Mouse (Mus musculus): ENCODE measurements around the gene Dhfr. TPM values are rescaled to one million over a fixed set of nuclear protein-coding genes. Genes with fewer than 3 reads are reported as not detected.

Dhfr gene
- polyA plus RNA-seq, 1 experiment = 3.0 TPM

GRCm38 (mm10) chr13:92426294-92427051 lies 71.9 kb downstream of the Dhfr start:
- DNase-seq = no peak
- H3K27me3 ChIP-seq (ENCODE audit: control insufficient read depth, insufficient read depth, low read length) = peaks cover 8% of the 10 kb centered on the region; the same call in 1 of the 2 replicates
- no peaks in the 10 kb centered on the region for H3K36me3 ChIP-seq (ENCODE audit: control insufficient read depth, insufficient read depth, low read length)
- no peak for TF ChIP-seq POLR2A (IDR thresholded peaks at IDR 0.05; ENCODE audit: control insufficient read depth, extremely low read depth, insufficient read depth, low read length, poor library complexity)
- TF ChIP-seq CTCF (IDR thresholded peaks at IDR 0.05; ENCODE audit: borderline replicate concordance, control insufficient read depth, extremely low read depth, insufficient read depth, low read length, poor library complexity) = no peak
- peak overlapping the region; percentile 26 for H3K4me3 ChIP-seq (ENCODE audit: control insufficient read depth, insufficient read depth, low read length)
- WGBS = 3% methylated on average over 92 of the region's 92 CpGs
- H3K4me1 ChIP-seq (replicated peaks; ENCODE audit: control insufficient read depth, insufficient read depth, low read length) = peaks cover 11% of the 10 kb centered on the region
- H3K27ac ChIP-seq (ENCODE audit: control insufficient read depth, insufficient read depth, low read length) = no peak overlapping the region

GRCm38 (mm10) chr13:92427351-92427855 lies 72.9 kb downstream of the Dhfr start:
- no peak overlapping the region for H3K27ac ChIP-seq (ENCODE audit: control insufficient read depth, insufficient read depth, low read length)
- H3K27me3 ChIP-seq (ENCODE audit: control insufficient read depth, insufficient read depth, low read length) = peaks cover 8% of the 10 kb centered on the region; the same call in 1 of the 2 replicates
- H3K4me1 ChIP-seq (replicated peaks; ENCODE audit: control insufficient read depth, insufficient read depth, low read length) = peaks cover 11% of the 10 kb centered on the region
- WGBS = 47% methylated on average over 4 of the region's 4 CpGs
- no peak for TF ChIP-seq POLR2A (IDR thresholded peaks at IDR 0.05; ENCODE audit: control insufficient read depth, extremely low read depth, insufficient read depth, low read length, poor library complexity)
- no peak for TF ChIP-seq CTCF (IDR thresholded peaks at IDR 0.05; ENCODE audit: borderline replicate concordance, control insufficient read depth, extremely low read depth, insufficient read depth, low read length, poor library complexity)
- no peak for DNase-seq
- no peaks in the 10 kb centered on the region for H3K36me3 ChIP-seq (ENCODE audit: control insufficient read depth, insufficient read depth, low read length)
- no peak overlapping the region for H3K4me3 ChIP-seq (ENCODE audit: control insufficient read depth, insufficient read depth, low read length)

Other genes with a start within 250 kb of the Dhfr start
- gene Rasgrf2, start 223.1 kb upstream of the Dhfr start, polyA plus RNA-seq (2012; rRNA removed) = 6.3 and 8.7 TPM in 2 replicates
- gene Gm20379, start 48.7 kb upstream of the Dhfr start, polyA plus RNA-seq (2012; rRNA removed) = not detected in 2 replicates
- 7.8 and 8.4 TPM in 2 replicates for gene Msh3, start 277 bp downstream of the Dhfr start, polyA plus RNA-seq (2012; rRNA removed)
- gene Ankrd34b, start 71.2 kb downstream of the Dhfr start, polyA plus RNA-seq (2012; rRNA removed) = 0.04 and 0.05 TPM in 2 replicates
- 1.1 and 1.2 TPM in 2 replicates for gene Fam151b, start 129.3 kb downstream of the Dhfr start, polyA plus RNA-seq (2012; rRNA removed)
- gene Zfyve16, start 176.1 kb downstream of the Dhfr start, polyA plus RNA-seq (2012; rRNA removed) = 3.3 and 3.9 TPM in 2 replicates
- 0.15 and 0.22 TPM in 2 replicates for gene Spz1, start 221.4 kb downstream of the Dhfr start, polyA plus RNA-seq (2012; rRNA removed)